Mouse (Mus musculus): Measurements from ENCODE around the gene Megf6.

The Megf6 gene

DNA sequence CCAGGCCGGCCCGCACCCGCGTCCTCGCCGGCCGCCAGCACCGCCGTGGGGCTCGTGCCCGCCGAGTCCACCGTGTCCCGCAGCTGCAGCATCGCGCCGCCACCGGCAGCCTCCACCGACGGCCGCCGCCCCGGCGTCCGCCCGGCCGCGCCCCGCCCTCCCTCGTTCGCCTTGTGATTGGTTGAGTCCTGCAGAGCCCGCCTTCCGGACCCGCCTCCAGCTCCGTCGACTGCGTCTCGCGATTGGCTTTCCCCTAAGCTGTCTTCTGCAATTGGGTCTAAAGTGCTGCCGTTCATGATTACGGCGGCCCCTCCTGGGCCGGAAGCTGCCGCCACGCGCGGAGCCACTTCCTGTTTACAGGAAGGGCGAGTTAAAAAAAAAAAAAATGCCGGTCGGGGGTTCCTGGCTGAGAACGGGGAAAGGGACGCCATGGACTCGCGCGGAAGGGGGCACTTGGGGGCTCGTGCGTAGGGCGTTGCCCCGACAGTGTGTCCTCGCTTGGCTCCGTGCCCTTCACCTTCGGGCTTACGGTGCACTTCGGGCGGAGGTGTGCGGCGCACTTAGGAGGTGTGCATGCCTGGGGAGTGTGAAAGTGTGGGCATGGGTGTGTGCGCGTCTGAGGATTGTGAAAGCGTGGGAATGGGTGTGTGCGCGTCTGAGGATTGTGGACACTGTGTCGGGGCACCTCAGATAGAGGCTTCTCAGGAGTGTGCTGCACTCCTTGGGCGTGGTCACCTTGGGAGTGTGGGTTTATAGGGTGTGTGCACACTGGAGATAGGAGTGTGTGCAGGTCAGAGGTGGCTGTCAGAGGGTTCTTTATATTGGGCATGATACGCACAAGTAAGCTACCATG, 9.8 kb upstream of the Megf6 start, which contains the start of gene Tprgl:
Gene Tprgl (minus strand): TSS at position 129 of the 853 bp plus-strand sequence.
- DNase-seq: peak; percentile 96 to 97

DNA sequence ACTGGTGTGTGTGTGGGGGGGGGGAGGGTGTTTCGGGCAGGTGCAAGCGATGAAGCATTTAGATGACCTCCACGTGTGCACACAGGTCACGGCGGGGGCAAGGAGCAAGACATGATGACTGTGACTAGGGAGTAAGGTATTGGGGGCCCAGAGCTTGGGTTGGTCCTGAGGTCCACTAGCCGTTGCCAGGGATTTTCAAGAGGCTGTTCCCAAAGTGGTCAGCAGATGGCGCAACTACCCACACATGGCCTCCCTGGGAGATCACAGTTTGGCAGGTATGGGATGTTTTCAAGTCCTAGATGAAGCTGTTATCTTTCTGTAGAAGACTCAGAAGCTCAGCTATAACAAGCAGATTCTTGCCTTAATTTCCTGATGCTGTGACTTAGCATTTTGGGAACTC, 7.2 kb upstream of the Megf6 start:
- peak; percentile 78 to 84 for DNase-seq

DNA sequence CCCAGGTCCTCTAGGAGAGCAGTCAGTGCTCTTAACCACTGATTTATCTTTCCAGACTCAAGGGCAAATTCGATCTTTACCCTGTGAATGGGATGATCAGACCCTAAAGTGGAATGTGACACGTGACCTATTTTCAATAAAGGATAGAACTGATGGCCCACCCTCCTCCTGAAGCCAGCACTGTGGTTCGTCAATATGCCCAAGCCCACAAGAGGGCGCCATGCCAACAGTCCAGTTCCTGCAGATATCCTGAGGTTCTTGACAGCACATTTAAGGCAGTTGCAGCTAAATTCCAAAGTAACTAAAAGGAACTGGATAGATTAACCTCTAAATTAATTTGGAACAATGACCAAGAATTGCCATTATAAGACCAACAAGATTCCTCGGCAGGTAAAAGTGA, 3.5 kb upstream of the Megf6 start:
- peak; percentile 48 to 49 for DNase-seq

DNA sequence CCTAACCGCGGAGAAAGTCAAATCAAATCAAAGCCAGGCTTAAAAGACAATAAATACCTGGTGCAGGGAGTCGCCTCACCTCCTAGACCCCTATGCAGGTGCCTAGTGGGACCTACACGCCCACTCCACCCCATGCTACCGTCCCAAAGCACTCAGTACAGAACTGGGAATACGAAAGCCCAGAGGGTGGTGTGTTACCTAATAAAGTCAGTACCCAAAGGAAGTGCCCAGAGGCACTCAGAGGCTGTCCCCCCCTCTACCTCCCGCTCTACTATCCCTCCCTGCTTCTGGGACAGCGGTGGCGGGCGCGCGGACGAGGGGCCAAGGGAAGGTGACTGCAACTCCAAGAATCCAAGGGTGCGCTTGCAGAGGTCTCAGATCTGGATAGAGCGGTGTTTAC, 509 bp upstream of the Megf6 start:
- no peak for DNase-seq

DNA sequence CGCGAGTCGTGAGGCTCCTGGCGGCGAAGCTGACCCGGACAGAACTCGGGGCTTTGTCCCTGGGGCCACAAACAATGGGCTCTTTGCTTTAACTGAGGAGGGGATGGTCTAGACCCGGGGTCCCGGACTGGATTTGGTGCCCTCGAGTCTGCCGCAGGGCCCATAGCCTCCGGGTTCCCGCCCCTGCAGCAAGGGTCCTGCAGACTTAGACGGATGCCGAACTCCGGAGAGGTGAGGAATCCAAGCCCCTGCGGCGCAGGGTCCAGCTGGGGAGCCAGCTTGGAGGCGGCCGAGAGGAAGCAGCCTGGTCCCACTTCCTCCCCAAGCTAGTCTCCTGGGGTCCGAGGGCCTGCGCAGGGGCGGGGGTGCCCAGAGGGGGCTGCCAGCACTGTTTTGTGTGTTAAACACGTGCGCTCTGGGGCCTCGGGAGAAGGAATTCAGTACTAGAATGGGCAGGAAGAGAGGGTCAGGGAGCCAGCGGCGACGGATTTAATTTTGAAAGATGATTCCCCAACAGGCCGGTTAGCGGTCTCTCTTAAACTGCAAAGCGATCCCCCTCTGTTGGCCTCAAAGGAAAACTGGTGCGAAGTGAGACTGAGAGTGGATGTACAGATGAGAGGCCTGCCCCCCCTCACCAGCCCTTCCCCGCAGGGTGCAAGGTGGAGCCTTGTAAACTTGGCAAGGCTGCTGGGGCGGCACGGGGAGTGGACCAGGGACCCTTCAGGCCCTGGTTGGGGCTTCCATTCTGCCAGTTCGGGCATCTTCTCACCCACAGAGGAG, 811 bp downstream of the Megf6 start:
- DNase-seq: no peak

DNA sequence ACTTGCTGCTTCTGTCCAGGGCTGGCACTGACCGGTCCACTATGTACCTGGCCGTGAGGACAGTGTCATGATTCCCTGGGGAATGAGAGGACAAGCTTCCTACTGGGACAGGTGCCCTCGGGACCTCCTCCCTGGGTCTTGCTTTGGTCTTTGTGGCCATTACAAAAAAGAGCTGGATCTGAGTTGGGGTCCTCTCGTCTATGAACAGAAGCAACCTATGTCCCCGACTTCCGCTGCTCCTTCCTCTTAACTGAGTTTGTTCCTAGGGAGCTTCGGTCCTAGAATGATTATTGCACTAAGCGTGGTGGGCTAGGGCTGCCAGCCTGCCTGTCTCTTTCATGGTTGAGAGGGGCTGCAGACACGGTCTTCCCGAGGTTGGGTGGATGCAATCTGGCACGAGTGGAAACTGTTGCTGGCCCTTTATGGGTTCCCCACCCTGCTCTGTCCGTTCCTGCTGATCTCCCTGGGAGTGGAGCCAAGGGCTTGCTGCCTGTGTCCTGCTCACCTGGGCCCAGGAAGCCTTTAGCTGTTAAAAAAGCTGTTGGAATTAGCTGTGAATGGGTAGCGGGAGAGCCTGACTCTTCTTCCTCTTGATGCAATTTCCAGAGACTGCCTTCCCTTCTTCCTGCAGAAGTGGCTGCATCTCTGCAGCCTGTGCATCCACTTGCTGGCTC, 1.5 kb downstream of the Megf6 start:
- no peak for DNase-seq

DNA sequence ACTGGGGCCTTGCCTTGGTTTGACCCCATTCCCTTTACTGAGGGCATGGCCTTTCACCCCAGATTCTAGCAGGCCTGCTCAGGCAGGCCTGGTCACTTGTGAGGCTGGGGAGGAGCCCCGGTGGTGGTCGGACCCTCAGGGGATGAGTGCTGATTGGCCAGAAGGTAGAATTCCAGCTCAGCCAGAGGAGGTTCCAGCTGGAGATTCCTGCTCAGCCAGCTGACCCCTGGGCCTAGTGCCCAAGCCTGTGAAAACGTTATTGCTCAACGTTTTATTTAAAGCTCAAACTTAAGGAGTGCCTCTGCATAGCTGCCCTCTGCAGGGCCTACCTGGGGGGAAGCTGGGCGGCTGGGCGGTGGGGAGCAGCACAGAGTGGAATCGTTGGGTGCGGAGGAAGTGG, 6.7 kb downstream of the Megf6 start:
- DNase-seq: no peak

DNA sequence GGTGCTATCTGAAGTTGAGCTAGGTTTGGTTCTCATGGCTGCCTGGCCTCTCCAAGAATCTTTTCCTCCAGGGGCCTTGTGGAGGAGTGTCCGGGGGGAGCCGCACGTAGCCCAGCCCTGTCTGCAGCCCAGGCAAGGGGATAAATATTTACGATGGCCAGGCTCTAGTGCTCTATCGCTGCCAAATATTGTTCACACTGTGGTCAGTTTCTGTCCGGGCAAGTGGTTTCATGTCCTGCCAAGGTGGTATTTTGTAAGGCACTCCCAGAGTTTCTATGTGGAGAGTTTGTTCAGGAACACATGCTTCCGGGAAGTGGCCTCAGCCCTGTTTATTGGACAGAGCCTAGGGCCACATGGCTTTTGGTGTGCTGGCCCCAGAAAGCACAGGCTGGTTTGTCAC, 10.5 kb downstream of the Megf6 start:
- DNase-seq: no peak

DNA sequence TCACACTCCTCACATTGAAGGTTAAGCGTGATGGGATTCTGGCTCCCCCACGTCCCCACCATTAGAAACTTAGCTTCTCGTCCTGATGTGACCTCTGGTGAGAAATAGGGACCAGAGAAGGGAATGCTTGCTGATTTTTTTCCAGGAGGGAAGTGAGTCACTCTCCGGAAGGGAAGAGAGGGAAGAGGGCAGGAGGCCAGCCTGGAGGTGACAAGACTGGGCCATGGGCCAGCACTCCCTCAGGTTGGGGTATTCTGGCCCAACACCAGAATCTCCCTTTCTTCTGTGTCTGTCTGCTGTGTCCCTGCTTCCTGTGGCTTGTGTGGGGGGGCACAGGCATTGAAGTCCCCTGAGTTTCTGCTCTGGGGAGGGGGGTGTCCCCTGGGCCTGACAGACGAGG, 13.0 kb downstream of the Megf6 start:
- DNase-seq: no peak

DNA sequence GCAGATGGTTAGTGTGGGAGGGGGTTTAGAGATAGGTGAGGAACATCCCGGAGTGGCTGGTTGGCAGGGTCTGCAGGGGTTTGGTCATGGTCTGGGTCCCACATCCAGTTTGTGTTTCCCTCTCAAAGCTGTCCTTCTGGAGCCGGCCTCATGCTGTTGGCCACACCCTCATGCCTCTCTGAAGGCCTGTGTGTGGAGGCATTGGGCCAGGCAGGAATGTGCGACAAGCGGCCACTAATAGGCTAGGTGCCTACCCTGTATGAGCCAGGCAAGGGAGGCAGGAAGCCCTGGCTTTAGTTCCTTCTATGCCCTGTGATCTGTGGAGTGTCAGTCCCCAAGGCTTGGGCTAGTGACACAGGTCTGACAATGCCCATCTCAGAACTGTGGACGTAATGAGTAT, 14.5 kb downstream of the Megf6 start:
- DNase-seq: no peak

DNA sequence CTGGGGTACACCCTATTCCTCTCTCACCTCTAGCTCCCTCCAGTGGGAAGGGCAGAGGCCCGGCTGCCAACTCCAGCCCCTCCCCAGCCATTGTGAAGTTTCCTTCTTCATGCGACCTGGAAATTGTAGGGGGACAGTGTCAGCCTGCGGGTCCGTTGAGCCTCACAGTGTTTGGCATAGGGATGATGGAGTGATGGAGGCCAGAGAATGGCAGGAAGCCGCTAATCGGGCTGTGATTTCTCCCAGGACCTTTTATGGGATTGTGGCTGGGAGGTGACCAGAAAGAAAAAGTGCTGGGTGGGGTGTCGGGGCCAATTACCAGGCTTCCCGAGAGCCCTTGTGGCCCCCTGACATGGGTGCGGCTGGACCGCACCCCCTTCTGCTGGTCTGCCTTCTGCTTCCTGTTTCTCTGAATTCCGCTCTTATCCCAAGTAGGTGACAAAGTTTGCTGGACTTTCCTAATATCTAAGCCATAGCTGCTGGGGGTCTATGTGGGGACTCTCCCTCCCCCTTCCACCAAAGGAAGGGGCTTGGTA, 15.5 kb downstream of the Megf6 start:
- no peak for DNase-seq

DNA sequence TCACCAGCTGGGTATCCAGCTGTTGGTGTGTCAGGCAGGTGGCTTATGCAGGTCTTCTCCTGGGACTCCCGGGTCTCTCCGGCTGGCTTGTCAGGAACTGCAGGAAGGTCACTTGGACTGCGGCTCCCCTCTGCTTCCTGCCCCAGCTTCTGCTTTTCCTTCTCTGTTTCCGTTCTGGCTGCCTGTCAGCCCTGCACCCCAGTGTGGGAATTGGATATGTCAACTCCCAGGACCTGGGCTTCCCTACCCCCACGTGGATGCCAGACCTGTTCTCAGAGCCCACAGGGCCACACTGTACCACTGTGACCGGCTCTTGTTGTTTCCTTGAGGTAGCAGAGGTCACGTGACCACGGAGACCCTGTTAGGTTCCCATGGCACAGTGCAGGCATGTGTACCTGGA, 18.4 kb downstream of the Megf6 start:
- no peak for DNase-seq

DNA sequence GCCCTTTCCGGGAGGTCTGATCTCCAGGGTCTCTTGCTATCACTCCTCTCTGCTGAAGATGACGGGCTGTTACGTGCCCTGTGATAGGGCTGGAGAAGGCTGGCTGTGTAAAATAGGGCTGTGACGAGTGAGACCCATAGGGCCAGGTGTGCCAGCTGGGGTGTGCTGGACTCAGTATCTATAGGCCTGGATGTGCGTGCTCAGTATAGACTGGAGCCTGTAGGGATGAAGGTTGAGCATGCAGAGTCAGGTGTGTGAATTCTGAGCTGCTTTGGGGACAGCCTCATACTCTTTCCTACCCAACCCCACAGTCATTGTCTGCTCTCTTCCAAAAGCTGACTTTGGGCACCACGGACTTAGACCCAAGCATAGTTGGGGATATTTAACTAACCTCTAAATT, 27.4 kb downstream of the Megf6 start:
- no peak for DNase-seq

DNA sequence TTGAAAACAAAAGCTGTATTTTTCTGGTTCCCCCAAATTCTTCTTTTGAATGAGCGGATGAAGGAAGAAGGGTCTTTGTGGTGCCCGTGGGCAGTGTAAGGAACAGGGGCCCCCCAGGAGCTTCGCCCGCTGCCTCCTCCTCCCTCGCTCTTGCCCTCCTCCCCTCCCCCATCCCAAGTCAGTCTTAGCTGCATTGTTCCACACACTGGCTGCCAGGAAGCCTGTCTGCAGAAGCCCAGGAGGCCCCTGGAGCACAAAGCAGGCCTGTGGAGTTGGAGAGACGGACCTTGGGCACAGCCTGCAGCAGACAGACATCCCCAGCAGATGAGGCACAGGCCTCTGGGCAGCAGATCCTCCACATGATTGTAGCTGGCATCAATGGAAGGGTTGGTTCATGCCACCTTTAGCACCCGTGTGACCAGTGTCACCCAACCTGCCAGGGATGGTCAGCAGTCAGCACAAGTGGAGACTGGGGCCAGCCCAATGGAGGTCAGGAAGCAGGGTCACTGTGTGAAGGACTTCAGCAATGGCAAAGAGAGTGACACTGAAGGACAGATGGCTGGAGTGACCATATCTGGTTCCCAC, 27.9 kb downstream of the Megf6 start:
- DNase-seq: no peak

DNA sequence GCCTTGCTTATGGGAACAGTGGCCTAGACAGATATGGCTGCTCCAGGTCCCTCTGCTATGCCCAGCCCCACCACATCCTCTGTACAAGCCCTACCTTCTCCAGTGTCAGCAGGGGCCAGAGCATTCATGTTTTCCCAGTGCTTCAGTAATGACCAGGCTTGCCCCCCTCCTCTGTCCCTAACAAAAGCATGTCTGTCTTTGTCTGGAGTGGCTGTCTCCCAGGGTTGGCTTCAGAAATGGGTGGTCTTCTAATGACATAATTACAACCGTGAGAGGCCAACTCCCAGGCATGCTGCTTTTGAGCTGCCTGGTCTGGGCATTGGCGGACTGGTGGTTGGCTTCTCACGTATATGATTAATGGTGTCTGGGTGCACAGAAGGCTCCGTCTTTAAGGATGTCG, 31.0 kb downstream of the Megf6 start:
- no peak for DNase-seq

DNA sequence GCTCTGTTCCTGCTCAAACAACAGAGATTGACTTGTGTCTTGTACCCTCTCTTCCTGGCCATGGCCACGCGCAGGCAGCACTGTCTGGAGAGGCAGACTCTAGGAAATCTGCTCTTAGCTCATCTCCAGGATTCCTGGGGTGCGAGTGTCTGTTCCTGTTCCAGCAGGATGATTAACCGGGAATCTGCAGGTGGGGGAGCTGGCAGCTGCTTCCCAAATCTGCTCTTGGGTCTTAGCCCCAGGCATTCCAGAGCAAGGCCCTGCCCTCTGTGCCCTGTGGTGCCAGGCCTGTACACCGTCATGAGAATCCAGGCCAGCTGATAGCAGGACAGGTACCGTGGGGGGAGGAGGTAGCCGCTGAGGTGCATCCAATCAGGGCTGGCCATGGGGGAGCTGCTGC, 34.0 kb downstream of the Megf6 start:
- peak; percentile 86 to 91 for DNase-seq

DNA sequence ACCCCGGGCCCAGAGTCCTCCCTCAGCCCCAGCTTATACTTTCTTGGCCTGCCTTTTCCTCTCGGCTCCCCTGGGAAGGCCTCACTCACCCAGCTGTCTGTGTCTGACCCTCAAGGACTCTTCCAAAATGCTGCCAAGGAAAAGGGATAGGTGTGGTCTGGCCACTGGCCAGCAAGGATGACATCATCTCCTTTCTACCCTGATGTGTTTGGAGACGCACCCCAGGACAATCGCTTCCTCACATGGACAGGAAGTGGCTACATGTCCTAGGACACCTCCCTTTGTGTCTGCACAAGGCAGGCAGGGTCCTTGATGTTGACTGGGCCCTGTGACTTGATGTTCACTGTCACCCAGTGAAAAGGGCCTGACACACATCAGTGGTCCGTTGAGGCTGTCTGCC, 34.9 kb downstream of the Megf6 start:
- DNase-seq: no peak

DNA sequence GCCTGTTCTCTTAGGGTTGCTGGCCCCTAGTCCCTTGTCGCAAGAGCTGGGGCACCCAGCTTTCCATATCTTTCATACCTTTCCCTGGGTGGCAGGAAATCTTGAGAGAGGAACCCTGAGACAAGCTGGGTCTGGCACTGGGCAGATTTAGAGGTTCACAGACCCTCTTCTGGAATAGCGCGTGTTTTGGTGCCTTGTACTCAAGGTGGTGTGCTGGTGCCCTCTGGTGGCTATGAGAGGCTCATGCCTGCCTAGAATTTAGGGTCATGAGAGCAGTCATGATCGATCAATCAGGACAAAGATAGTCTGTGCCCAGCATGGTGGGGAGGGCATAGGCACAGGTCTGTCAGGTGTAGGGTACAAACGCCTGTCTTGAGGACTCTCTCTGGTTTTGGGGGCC, 36.7 kb downstream of the Megf6 start:
- DNase-seq: peak; percentile 71 to 73

DNA sequence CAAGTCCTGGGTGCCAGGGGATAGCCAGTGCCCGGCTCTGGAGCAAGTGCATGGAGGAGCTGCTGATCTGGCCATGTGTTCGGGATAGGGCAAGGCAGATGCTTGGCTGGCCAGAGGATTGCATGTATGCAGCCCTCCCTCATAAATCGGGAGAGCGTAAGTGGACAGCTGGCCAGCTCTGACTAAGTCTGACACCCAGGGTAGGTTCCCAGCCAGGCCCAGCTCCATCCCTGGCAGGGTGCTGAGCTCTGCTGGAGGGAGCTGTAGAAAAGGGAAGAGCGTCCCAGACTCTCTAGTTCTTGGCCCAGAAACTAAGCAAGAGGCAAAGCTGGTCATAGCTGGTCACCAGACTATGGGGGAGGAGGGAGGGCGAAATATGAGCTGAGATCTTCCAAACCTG, 38.5 kb downstream of the Megf6 start:
- no peak for DNase-seq

DNA sequence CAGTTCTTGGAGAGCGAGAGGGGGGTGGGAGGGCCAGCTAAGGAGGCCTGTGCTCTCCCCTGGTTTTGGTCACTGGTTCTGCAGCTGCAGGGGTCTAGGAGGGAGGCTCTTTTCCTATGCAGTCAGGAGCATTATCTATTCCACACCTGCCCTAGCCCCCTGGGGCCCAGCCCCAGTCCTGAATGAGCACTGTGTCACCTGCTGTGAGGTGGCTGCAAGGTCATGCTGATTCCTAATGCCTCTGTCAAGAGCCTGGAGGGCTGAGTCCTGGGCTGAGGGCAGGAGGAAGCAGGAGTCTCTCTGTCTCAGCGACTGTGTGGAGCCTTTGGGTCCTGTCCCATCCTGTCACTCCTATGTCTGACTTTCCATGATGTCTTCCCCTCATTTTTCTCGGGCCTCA, 39.3 kb downstream of the Megf6 start:
- DNase-seq: no peak

DNA sequence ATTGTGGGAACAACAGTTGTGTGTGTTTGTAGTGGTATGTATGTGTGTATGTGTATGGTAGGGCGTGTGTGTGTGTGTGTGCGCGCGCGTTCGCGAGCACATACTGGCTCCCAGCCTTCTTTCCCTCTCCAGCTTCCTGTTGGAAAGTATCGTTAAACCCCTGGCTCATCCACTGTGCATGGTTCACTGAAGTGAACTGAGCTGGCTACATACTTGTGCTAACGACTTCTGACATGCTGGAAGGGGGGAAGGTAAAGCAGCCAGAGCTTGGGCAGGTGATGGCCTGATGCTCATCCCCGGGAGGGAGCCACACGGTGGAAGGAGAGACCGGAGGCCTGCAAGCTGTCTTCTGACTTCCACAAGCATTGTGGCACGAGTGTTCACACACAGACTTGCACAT, 40.9 kb downstream of the Megf6 start:
- DNase-seq: no peak

DNA sequence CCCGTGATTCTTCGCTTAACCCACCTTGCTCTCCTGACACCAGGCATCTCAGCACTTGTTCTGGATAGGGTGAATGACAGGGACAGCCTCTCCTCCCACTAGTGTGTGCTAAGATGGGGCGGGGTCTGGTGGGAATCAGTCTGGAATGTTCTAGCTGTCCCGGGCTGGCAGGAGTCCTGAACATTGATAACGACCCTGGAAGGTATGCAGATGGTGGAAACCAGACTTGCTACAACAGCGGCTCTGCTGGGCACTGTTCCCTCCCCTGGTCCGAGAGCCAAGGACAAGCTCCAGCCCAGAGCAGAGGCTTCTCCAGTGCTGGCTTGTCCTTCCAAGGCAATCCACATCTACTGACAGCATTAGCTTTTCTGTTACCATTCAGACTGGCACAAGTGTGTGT, 43.1 kb downstream of the Megf6 start:
- no peak for DNase-seq

DNA sequence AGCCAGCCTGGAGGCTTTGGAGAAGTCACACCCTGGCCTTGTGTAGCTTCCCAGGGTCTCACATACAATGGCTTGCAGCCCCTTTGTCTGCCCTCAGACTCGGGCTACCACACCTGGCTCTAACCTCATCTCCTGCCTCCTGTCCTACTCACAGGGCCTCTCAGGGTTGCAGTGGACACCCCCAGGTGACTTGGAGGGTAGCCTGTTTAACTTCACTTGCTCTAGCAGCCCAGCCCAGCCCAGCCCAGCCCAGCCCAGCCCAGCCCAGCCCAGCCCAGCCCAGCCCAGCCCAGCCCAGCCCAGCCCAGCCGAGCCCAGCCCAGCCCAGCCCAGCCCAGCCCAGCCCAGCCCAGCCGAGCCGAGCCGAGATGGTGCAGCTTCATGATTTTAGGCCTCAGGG, 43.5 kb downstream of the Megf6 start:
- DNase-seq: no peak
